Mouse (Mus musculus) large intestine, adult 2 months (tissue): ENCODE measurements around the gene Pxk. TPM values are rescaled to one million over a fixed set of nuclear protein-coding genes. Genes with fewer than 3 reads are reported as not detected.
"Not testable (repeated sequence)": the region's sequence is repeated elsewhere in the genome, so short reads cannot be mapped to it uniquely, and the experiment has no call there.

Source experiments
- DNase-seq: peaks from one replicate; pipeline ENCODE4 v3.0.0-alpha.2; 2012; ENCODE audit warnings: low read depth, low spot score
- WGBS: fragments of 180-500 bp; shearing (Covaris S2); methylation state at CpG from one replicate; pipeline ENCODE4 v1.1.7; 2018; 5-methylcytosine and 5-hydroxymethylcytosine counted together
- polyA plus RNA-seq: library from polyadenylated mRNA; depleted of rRNA; stranded (reverse); fragments of >200 nt; gene quantifications from 2 replicates; pipeline ENCODE4 v1.2.3, GENCODE M21; 2012

The Pxk gene
- polyA plus RNA-seq, 1 experiment: 37.9 TPM

- 19% methylated on average over 10 of the region's 10 CpGs for WGBS
- DNase-seq: no peak
Measured at GRCm38 (mm10) chr14:8099561-8100021, 1.6 kb downstream of the Pxk start.

DNA sequence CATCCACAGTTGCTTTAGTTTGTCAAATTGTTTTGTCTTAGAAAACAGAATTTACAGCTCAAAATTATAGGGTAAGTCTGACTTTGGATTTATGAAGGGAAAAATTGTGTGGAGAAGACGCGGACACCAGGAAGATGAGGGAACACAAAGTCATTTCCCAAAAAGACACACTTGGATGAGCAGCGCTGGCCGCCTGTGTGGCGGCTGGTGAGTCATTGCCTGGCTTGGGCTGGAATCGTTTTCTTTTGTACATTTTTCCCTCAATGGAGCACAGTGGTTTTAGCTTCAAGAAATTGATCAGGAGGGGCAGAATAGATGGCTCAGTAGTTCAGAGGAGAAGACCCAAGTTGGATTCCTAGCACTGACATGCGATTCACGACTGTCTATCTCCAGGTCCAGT is 3.9 kb downstream of the Pxk start:
- DNase-seq: no peak
- 71% methylated on average over 8 of the region's 8 CpGs for WGBS

- no peak for DNase-seq
- WGBS: 22% methylated on average over 12 of the region's 12 CpGs
Measured at GRCm38 (mm10) chr14:8102676-8103075, 4.7 kb downstream of the Pxk start.

GRCm38 (mm10) chr14:8108047-8108446 is 10.0 kb downstream of the Pxk start:
- WGBS: 84% methylated on average over 4 of the region's 4 CpGs
- no peak for DNase-seq

DNA sequence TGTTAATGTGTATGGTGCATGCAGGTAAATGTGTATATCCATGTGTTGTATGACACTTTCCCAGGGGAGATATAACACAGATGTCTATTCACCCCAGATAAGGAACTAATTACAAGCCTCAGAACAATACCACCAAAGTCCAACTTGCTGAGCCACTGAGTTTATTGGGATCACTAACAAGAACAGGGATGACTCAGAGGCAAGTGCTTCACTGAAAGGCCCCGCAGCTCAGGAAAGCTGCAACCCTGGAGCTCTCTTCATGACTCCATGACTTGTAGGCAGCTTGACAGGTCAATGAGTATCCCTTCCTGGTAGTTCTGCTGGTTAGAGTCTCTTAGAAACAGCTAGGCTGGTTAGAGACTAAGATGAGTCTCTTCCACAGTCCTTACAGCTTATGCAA is 11.0 kb downstream of the Pxk start:
- no peak for DNase-seq
- 14% methylated on average over 1 of the region's 1 CpGs for WGBS

DNA sequence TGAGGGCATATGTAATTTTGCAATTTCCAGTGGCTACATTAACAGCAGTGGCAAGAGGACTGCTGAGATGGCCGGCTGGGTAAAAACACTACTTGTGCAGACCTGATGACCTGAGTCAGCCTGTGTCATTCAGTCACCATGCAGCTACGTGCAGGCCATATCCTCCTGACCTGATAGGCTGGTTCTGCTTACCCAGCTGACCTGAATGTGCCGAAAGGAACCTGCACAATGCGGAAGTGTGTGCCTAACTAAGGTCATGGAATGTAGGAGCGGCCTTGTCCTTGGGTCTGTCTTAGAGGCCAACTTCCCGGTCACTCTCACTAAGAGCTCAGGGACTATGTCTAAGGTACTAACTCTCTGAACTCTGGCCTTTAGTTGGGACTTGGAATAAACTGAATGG is 13.5 kb downstream of the Pxk start:
- 74% methylated on average over 6 of the region's 6 CpGs for WGBS
- no peak for DNase-seq

DNA sequence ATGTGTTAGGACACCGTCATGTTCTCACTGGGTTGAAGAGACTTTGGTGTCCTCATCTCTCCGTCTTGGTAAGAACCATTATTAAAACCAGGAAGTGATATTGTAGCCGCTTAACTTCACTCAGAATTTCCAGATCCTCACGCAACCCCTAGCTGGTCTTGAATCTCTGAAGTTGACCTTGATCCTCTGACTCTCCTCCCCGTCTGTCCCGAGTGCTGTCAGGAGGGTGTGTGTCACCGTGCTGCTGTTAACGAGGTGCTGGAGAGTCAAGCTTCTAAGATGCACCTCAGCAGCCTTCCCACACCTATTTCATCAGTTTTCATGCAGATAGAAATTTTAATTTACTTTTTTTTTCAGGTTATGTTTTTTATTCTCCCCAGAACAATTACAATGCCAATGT is 14.0 kb downstream of the Pxk start:
- no peak for DNase-seq
- WGBS: 75% methylated on average over 8 of the region's 8 CpGs

DNA sequence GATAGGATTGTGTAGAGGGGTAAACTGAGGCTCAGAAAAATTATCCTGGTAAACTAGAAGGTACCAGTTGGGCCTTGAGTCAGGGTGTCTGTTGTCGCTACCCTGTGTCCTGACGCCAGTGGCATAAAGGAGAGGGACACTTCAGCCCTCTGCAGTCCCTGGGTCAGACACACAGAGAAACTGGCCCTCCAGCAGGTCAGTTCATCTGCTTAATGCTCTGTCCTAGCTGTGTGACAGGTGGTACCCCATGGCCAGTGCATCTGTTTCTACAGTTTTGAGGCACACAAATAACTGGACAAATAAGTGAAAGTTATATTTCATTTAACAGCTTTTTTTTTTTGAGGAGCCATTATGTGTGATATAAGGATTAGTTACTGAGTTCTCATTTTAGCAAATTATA is 15.6 kb downstream of the Pxk start:
- 93% methylated on average over 2 of the region's 2 CpGs for WGBS
- no peak for DNase-seq

- 59% methylated on average over 3 of the region's 3 CpGs for WGBS
- DNase-seq: no peak
Measured at GRCm38 (mm10) chr14:8114306-8114705, 16.3 kb downstream of the Pxk start.

DNA sequence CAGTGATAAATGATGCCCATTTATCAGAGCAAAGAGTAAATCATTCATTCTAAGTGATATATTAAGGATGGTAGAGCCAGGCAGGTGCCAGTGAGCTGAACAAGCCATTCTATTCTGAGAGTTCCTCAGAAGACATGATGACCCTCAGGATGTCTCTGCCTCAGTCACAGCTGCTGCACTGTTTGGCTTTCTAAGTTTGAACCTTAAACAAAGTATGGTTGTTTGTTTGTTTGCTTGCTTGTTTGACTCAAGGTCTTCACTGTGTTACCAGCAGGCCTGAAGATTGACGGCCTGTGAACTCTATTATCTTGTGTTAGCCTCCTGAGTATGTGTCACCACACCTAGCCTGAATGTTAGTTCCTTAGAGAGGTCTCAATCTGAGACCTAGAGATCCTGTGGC is 16.7 kb downstream of the Pxk start:
- 60% methylated on average over 1 of the region's 1 CpGs for WGBS
- no peak for DNase-seq

DNA sequence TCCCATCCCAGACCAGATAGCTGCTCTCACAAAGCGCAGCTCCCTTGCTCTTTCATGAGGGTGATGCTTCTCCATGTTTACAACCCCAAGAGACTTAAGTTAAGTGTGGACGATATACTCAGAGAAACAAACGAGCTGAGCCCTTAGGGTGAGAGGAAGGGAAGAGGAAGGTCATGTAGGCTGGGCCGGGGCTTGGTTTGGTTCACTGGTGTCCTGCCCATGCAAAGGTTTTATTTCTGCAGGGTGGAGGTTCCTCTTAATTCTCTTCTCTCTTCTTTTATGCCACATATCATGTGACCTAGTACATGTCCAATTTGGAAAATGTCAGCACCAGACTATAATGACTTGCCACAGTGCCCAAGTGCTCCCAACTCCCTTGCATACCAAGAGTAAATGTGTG is 17.8 kb downstream of the Pxk start:
- no peak for DNase-seq
- 63% methylated on average over 4 of the region's 4 CpGs for WGBS

DNA sequence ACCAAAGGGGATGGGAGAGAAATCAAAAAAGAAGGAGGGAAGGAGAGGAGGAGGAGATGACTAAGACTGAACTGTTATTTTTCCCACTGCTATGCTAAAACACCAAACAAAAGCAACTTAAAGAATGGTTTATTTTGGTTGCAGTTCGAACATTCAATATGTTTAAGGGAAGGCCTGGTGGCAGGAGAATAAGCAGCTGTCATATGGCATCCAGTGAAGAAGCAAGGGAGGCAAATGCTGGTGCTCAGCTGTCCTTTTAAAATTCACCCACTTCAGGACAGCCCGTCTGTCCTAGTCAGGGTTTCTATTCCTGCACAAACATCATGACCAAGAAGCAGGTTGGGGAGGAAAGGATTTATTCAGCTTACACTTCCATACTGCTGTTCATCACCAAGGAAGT is 19.4 kb downstream of the Pxk start:
- WGBS: 96% methylated on average over 2 of the region's 2 CpGs

DNA sequence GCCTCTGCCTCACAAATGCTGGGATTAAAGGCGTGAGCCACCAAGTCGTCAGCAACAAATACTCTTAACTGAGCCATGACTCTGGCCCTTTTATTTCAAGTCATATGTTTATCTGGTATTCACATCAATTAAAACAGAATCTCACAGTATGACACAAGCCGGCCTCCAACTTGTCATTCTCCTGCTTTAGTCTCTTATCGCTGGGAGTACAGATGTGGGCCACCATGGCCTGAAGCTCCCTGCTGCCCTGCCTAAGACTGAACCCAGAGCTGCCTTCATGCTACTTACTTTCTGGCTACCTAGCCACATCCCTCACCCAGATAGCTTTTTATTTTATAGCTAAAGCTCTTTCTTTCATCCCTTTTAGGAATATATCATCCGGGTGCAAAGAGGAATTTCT is 21.4 kb downstream of the Pxk start:
- no peak for DNase-seq
- 91% methylated on average over 5 of the region's 5 CpGs for WGBS

More for the DNA sequence above, 19.4 kb downstream of the Pxk start:
- DNase-seq: no peak

DNA sequence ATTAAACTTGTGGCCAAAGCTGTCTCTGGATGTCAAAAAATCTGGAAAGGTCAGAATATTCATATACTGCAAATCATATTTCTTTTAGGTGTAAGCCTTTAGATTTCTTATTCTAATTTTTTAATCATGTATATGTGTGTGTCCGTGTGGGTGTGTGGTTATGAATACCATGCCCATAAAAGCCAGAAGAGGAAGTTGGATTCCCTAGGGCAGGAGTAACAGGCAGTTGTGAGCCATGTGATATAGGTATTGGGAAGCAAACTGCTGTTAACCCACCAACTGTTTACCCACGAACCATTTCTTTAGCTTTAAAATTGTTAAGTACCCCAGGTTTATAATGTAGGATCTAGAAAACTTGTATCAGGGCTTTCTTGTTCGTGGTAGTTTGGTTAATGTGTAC is 21.9 kb downstream of the Pxk start:
- WGBS: 52% methylated on average over 3 of the region's 3 CpGs
- DNase-seq: no peak

- no peak for DNase-seq
- WGBS: 83% methylated on average over 7 of the region's 7 CpGs
Measured at GRCm38 (mm10) chr14:8123141-8123540, 25.1 kb downstream of the Pxk start.

DNA sequence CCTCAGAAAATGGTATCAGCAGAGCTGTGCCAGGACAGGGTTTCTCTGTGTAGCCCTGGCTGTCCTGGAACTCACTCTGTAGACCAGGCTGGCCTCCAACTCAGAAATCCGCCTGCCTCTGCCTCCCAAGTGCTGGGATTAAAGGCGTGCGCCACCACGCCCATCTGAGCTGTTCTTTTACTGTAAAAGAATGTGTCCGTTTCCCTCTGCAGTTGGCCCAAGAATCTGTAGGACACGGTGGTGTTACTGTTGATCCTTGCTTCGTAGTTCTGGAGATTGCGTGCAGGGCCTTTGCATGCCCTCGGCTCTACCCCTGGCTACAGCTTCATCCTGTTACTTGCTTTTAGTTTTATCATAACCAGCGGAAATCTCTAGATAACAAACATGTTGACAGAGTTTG is 25.6 kb downstream of the Pxk start:
- WGBS: 91% methylated on average over 10 of the region's 10 CpGs
- not testable (repeated sequence) for DNase-seq

GRCm38 (mm10) chr14:8124046-8124881 is 26.3 kb downstream of the Pxk start:
- DNase-seq: no peak
- WGBS: 68% methylated on average over 7 of the region's 7 CpGs

DNA sequence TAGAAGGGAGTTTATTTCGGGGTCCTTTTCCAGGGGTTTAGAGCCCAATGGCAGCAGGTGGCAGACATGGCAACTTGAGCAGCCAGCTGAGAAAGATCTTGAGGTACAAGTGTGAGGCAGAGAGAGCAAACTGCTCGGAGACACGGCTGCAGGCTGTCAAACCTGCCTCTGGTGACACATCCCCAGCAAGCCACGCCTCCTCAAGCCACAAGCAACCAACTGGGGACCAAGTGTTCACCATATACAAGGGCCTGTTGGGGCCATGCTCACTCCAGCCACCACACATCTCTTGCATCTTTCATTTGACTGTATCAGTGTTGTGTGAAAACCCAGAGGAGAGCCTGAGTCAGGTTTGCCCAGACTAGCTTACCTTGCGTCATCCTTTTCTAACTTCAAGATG is 30.0 kb downstream of the Pxk start:
- 71% methylated on average over 5 of the region's 5 CpGs for WGBS
- no peak for DNase-seq

- DNase-seq: no peak
- WGBS: 85% methylated on average over 8 of the region's 8 CpGs
Measured at GRCm38 (mm10) chr14:8132789-8133188, 34.8 kb downstream of the Pxk start.

DNA sequence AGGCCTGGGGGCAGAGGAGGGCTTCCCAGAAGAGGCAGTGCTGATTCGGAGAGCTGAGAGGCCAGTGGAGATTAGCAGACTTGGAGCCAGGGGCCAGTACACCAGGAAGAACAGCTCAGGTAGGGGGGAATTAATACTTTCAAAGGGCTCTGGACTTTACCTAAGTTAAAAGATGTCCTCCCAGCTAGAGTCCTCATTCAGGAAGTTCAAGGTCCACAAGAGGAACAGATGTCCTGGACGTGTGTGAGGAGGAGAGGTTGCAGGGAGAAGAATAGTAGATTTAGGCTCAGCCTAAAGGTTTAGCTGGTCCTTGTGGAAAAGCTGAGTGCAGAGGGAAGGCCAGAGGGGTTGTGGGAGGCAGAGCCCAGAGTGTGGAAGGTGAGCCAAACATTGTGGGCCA is 36.2 kb downstream of the Pxk start:
- no peak for DNase-seq
- WGBS: 39% methylated on average over 2 of the region's 2 CpGs

DNA sequence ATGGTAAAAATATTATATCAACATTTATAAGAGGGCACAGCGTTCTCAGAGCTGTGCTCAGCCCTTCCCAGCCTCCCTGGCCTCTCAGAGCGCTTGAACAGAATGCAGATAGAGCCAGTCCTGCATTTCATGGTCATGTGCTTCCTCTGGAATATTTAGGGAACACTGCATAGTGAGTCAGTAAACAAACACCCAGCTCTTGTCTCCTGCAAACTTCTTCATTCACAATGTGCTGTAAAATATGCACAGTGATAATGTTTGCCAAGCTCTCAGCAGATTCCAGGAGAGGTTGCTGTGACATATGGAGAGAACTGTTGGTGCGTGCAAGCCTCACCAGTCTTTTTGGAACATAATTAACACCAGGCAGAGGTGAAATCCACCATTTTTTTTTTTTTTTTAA is 37.1 kb downstream of the Pxk start:
- 44% methylated on average over 3 of the region's 3 CpGs for WGBS
- DNase-seq: no peak
